Mouse (Mus musculus): ENCODE measurements around the gene Gas7. TPM values are rescaled to one million over a fixed set of nuclear protein-coding genes. Genes with fewer than 3 reads are reported as not detected.

The Gas7 gene
- polyA plus RNA-seq, 1 experiment from 2014 or later, result 18.7 TPM

DNA sequence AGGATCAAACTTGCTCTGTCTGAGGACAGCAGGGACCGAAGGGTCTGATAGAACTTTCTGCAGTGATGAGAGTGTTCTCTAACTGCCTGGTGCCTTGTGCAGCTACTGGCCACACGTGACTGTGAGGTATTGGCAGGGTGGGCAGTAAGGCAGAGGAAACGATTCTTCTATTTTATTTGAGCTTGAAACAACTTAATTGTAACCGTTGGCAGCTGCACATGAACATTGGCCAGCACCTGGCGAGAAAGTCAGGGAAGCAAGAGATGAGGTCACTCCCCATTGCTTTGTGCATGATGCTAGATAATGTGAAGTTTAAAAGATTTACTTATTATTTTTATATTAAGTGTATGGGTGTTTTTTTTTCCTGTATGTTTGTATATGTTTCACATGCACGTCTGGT is 77.9 kb downstream of the Gas7 start:
- Histone ChIP-seq H3K4me3 (ENCODE audit: low read depth, low read length) (no peak overlapping the region), H3K4me1 (ENCODE audit: insufficient read depth, low read depth, low read length) (peaks cover 12% of the 10 kb centered on the region; the same call in 1 of the 2 replicates), H3K27me3 (replicated peaks; ENCODE audit: insufficient read depth, low read length) (no peaks in the 10 kb centered on the region), H3K9ac (replicated peaks; ENCODE audit: low read depth) (no peak overlapping the region), H3K9me3 (ENCODE audit: low read length) (no peaks in the 10 kb centered on the region), H3K27ac (ENCODE audit: low read length) (no peak overlapping the region; the same call in 1 of the 2 replicates), H3K36me3 (ENCODE audit: insufficient read depth, low read length) (no peaks in the 10 kb centered on the region), H3K4me2 (replicated peaks; ENCODE audit: low read depth, low read length) (no peak overlapping the region)
- ATAC-seq, result no peak
- no peak for DNase-seq (ENCODE audit: low spot score)
- WGBS, result 69% methylated on average over 6 of the region's 6 CpGs
- no peak for TF ChIP-seq CTCF (IDR thresholded peaks at IDR 0.05)
- no peak for TF ChIP-seq EP300 (IDR thresholded peaks at IDR 0.05)

- no peak for TF ChIP-seq CTCF (IDR thresholded peaks at IDR 0.05)
- TF ChIP-seq EP300 (IDR thresholded peaks at IDR 0.05), result no peak
- Histone ChIP-seq H3K27ac (ENCODE audit: low read length) (no peak overlapping the region), H3K9ac (replicated peaks; ENCODE audit: low read depth) (no peak overlapping the region), H3K4me2 (replicated peaks; ENCODE audit: low read depth, low read length) (no peak overlapping the region), H3K4me3 (ENCODE audit: low read depth, low read length) (no peak overlapping the region), H3K9me3 (ENCODE audit: low read length) (no peaks in the 10 kb centered on the region), H3K4me1 (ENCODE audit: insufficient read depth, low read depth, low read length) (peaks cover 12% of the 10 kb centered on the region; the same call in 1 of the 2 replicates), H3K36me3 (ENCODE audit: insufficient read depth, low read length) (no peaks in the 10 kb centered on the region), H3K27me3 (replicated peaks; ENCODE audit: insufficient read depth, low read length) (no peaks in the 10 kb centered on the region)
- DNase-seq (ENCODE audit: low spot score) (no peak), ATAC-seq (no peak)
- 56% methylated on average over 1 of the region's 1 CpGs for WGBS
These were observed 80.5 kb downstream of the Gas7 start for GRCm38 (mm10) chr11:67535703-67536102.

GRCm38 (mm10) chr11:67536413-67536812 is 81.2 kb downstream of the Gas7 start:
- Histone ChIP-seq H3K9me3 (ENCODE audit: low read length) (no peaks in the 10 kb centered on the region), H3K9ac (replicated peaks; ENCODE audit: low read depth) (no peak overlapping the region), H3K27me3 (replicated peaks; ENCODE audit: insufficient read depth, low read length) (no peaks in the 10 kb centered on the region), H3K4me1 (ENCODE audit: insufficient read depth, low read depth, low read length) (peaks cover 12% of the 10 kb centered on the region; the same call in 1 of the 2 replicates), H3K36me3 (ENCODE audit: insufficient read depth, low read length) (no peaks in the 10 kb centered on the region), H3K27ac (ENCODE audit: low read length) (no peak overlapping the region), H3K4me2 (replicated peaks; ENCODE audit: low read depth, low read length) (no peak overlapping the region), H3K4me3 (ENCODE audit: low read depth, low read length) (no peak overlapping the region)
- ATAC-seq, result no peak
- no peak for DNase-seq (ENCODE audit: low spot score)
- WGBS, result 68% methylated on average over 1 of the region's 1 CpGs
- no peak for TF ChIP-seq CTCF (IDR thresholded peaks at IDR 0.05)
- no peak for TF ChIP-seq EP300 (IDR thresholded peaks at IDR 0.05)

DNA sequence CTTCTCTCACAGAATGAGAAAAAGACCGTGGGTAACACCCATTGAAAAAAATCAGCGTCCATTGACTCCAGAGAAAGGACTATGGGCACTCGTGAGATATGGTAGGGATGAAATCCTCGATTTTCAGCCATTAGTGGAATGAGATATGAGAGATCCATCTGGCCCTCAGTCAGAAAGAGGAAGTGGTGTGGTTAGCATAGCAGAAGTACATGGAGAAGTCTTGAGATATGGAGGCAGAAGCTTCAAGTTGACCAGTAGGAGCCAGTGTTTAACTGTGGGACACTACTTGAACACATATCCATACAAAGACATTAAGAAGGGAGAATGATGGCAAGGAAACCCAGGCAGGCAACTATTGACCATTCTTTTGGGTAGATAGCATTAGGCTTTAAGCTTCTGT is 82.1 kb downstream of the Gas7 start:
- ATAC-seq (no peak), DNase-seq (ENCODE audit: low spot score) (peak; percentile 44)
- 82% methylated on average over 4 of the region's 4 CpGs for WGBS
- Histone ChIP-seq H3K27ac (ENCODE audit: low read length) (no peak overlapping the region), H3K9ac (replicated peaks; ENCODE audit: low read depth) (no peak overlapping the region), H3K4me1 (ENCODE audit: insufficient read depth, low read depth, low read length) (peaks cover 7% of the 10 kb centered on the region; the same call in 1 of the 2 replicates), H3K4me2 (replicated peaks; ENCODE audit: low read depth, low read length) (no peak overlapping the region), H3K4me3 (ENCODE audit: low read depth, low read length) (no peak overlapping the region), H3K36me3 (ENCODE audit: insufficient read depth, low read length) (no peaks in the 10 kb centered on the region), H3K9me3 (ENCODE audit: low read length) (no peaks in the 10 kb centered on the region), H3K27me3 (replicated peaks; ENCODE audit: insufficient read depth, low read length) (no peaks in the 10 kb centered on the region)
- no peak for TF ChIP-seq EP300 (IDR thresholded peaks at IDR 0.05)
- peak; percentile 33; the same call in 1 of the 2 replicates for TF ChIP-seq CTCF (IDR thresholded peaks at IDR 0.05)

DNA sequence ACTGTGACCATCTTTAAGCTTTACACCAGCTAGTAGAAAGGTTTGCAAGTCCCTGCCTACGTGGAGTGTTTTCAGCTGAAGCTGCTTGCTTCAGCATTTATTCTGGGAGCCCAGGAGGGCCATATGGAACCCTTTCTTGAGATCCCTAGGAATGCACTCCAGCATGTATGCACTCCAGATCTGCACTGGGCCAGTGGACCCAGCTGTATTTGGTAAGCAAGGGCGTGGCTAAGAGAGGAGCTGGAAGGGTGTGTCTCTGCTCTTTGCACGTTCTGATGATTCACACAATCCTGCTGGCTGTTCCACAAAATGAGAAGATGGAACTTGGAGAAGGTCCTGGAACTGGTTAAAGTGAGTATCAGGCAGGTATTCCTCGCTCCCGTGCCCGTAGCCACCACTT is 83.3 kb downstream of the Gas7 start:
- Histone ChIP-seq H3K9ac (replicated peaks; ENCODE audit: low read depth) (no peak overlapping the region), H3K4me1 (ENCODE audit: insufficient read depth, low read depth, low read length) (no peaks in the 10 kb centered on the region; the same call in 1 of the 2 replicates), H3K27ac (ENCODE audit: low read length) (no peak overlapping the region), H3K27me3 (replicated peaks; ENCODE audit: insufficient read depth, low read length) (no peaks in the 10 kb centered on the region), H3K4me2 (replicated peaks; ENCODE audit: low read depth, low read length) (no peak overlapping the region), H3K4me3 (ENCODE audit: low read depth, low read length) (no peak overlapping the region), H3K9me3 (ENCODE audit: low read length) (no peaks in the 10 kb centered on the region), H3K36me3 (ENCODE audit: insufficient read depth, low read length) (no peaks in the 10 kb centered on the region)
- ATAC-seq (peak; percentile 95), DNase-seq (ENCODE audit: low spot score) (peak; percentile 88)
- TF ChIP-seq EP300 (IDR thresholded peaks at IDR 0.05) (peak; percentile 69), CTCF (IDR thresholded peaks at IDR 0.05) (no peak)
- WGBS, result 54% methylated on average over 6 of the region's 6 CpGs

DNA sequence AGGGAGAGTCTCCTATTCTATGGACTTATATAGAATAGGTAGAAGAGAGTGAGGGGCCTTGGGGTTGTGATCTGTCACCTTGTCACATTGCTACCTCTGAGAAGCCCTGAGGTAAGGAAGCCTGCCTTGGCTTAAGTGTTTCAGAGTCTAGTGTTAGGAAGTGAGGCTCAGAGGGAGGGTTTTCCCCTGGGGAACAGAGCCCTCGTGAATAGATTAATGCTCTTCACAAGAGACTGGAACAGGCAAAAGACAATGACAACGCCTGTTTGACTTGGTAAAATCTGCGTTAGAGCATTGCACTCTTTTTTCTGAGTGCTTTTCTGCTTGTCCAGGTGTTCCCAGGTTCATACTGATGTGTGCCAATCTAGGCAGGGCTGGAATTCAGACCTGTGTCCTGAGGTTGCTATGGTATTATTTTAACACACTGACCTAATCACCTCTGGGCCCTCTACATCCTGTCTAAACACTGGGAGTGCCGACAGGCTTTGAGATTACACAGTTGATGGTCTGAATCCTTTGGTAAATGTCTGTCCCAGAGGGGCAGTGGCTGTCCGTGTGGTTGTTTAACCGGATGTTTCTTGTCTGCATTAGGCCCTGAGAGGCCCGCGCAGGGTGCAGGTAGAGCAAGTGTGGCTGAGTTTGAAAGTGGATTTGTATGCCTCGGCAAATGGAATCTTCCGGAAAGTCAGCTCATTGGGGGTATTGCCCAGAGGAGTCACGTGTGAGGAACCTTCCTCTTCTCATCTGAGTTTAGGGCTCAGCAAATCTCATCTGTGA is 89.6 kb downstream of the Gas7 start:
- Histone ChIP-seq H3K9ac (replicated peaks; ENCODE audit: low read depth) (no peak overlapping the region), H3K4me3 (ENCODE audit: low read depth, low read length) (no peak overlapping the region), H3K9me3 (ENCODE audit: low read length) (no peaks in the 10 kb centered on the region), H3K4me2 (replicated peaks; ENCODE audit: low read depth, low read length) (no peak overlapping the region), H3K27me3 (replicated peaks; ENCODE audit: insufficient read depth, low read length) (no peaks in the 10 kb centered on the region), H3K4me1 (ENCODE audit: insufficient read depth, low read depth, low read length) (peaks cover 10% of the 10 kb centered on the region; the same call in 1 of the 2 replicates), H3K27ac (ENCODE audit: low read length) (no peak overlapping the region), H3K36me3 (ENCODE audit: insufficient read depth, low read length) (no peaks in the 10 kb centered on the region)
- WGBS, result 24% methylated on average over 11 of the region's 11 CpGs
- DNase-seq (ENCODE audit: low spot score), result peak; percentile 76
- 0 out of 2 replicates have a peak, but pooled peaks have one; percentile 8 for TF ChIP-seq EP300 (IDR thresholded peaks at IDR 0.05)
- TF ChIP-seq CTCF (IDR thresholded peaks at IDR 0.05), result no peak
- ATAC-seq, result peak; percentile 86

Measured in lung, postnatal 0 days (tissue).